Mouse (Mus musculus): Measurements from ENCODE around the gene Usp4. TPM values are rescaled to one million over a fixed set of nuclear protein-coding genes. Genes with fewer than 3 reads are reported as not detected.

Usp4 gene
- polyA plus RNA-seq, 1 experiment from 2014 or later = 163 TPM

DNA sequence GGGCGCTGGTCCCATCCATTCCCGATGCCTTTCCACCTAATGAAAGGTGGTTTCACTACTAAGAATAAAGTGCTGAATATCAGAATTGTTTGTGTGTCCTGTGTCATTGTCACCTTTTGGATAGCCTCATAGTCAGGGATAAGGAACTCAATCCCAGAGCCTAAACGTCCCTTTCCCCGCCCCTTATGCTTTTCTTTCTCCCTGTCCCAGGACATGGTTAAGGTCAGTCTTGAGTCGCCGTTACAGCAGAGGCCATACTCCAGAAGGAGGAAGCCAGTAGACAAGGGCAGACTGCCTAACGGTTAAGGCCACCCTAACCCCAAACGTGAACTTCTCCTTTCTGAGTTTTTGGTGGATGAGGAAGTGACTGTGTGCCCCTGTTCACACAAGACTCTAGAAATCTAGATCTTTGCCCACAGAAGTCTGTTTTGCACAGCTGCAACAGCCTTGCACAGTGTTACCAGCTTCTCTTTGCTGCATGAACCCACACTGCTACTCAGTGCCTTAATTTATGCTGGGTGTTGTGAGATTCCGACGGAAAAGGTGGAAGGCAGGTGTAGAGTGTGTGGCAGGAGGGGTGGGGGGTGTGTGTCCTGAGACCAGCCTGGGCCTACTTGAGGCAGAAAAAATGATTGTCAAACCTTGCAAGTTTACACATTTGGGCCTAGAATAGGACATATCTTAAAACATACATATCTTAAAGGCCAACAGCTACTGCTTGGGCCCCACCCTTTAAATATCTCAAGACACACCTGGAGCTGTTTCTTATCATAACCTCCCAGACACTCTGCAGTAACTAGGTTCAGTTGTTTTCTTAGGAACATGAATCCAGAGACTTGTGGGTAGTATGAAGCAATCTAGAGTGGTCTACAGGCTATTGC lies 7.2 kb upstream of the Usp4 start:
- peak overlapping the region; percentile 83 for H3K9ac ChIP-seq (replicated peaks; ENCODE audit: low read depth, low read length)
- peak overlapping the region; percentile 63 for H3K4me3 ChIP-seq (replicated peaks; ENCODE audit: low read length)
- H3K27me3 ChIP-seq (replicated peaks; ENCODE audit: control insufficient read depth, insufficient read depth, low read length) = no peaks in the 10 kb centered on the region
- no peak for ATAC-seq
- H3K36me3 ChIP-seq (ENCODE audit: control insufficient read depth, insufficient read depth) = peaks cover 2% of the 10 kb centered on the region; the same call in 1 of the 2 replicates
- WGBS = 64% methylated on average over 10 of the region's 10 CpGs
- no peaks in the 10 kb centered on the region for H3K9me3 ChIP-seq (ENCODE audit: control insufficient read depth, low read length)
- H3K27ac ChIP-seq (ENCODE audit: low read length) = no peak overlapping the region
- H3K4me1 ChIP-seq (replicated peaks; ENCODE audit: control insufficient read depth, insufficient read depth, low read length) = peaks cover 16% of the 10 kb centered on the region
- peak overlapping the region; percentile 73 for H3K4me2 ChIP-seq (ENCODE audit: low read length)

DNA sequence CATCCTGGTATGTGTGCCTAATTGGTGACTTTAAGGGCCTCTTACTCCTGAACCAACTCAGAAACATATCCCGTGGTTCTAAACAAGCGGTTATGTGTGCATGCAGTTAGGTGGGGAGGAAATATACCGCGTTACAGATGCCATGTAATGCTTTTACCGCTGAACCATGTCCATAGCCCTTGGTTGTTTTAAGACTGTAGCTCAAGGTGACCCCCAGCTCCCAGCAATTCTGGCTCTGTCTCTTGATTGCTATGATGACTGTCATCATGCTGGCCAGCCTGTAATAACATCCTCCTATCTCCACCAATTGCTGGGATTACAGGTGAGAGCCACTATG lies 6.5 kb upstream of the Usp4 start:
- no peak overlapping the region for H3K4me2 ChIP-seq (ENCODE audit: low read length)
- H3K4me1 ChIP-seq (replicated peaks; ENCODE audit: control insufficient read depth, insufficient read depth, low read length) = peaks cover 19% of the 10 kb centered on the region
- H3K9ac ChIP-seq (replicated peaks; ENCODE audit: low read depth, low read length) = no peak overlapping the region
- no peaks in the 10 kb centered on the region for H3K36me3 ChIP-seq (ENCODE audit: control insufficient read depth, insufficient read depth)
- H3K27ac ChIP-seq (ENCODE audit: low read length) = no peak overlapping the region
- no peak overlapping the region for H3K4me3 ChIP-seq (replicated peaks; ENCODE audit: low read length)
- ATAC-seq = no peak
- H3K27me3 ChIP-seq (replicated peaks; ENCODE audit: control insufficient read depth, insufficient read depth, low read length) = no peaks in the 10 kb centered on the region
- no peaks in the 10 kb centered on the region for H3K9me3 ChIP-seq (ENCODE audit: control insufficient read depth, low read length)
- WGBS = 90% methylated on average over 5 of the region's 5 CpGs

DNA sequence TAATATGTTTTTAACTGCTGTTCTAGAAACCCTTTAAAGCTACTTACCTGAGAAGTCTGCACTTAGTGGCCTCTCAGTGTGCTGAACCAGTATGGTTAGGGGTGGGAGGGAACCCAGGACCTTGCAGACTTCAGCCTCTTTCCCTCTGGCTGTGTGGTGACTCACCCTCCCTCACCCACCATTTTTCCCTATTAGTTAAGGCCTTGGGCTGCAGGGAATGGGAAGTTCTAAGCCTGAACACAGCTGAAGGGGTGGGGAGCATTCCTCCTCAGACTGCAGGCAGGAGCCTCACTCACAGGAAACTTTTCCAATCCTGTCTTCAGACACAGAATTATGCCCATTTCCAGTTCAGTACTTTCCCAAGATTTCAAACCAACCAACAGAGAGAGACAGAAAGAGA lies 5.9 kb upstream of the Usp4 start:
- Histone ChIP-seq H3K27ac (ENCODE audit: low read length) (no peak overlapping the region), H3K4me1 (replicated peaks; ENCODE audit: control insufficient read depth, insufficient read depth, low read length) (peaks cover 23% of the 10 kb centered on the region), H3K9ac (replicated peaks; ENCODE audit: low read depth, low read length) (no peak overlapping the region), H3K9me3 (ENCODE audit: control insufficient read depth, low read length) (no peaks in the 10 kb centered on the region), H3K4me3 (replicated peaks; ENCODE audit: low read length) (no peak overlapping the region), H3K4me2 (ENCODE audit: low read length) (no peak overlapping the region), H3K36me3 (ENCODE audit: control insufficient read depth, insufficient read depth) (no peaks in the 10 kb centered on the region), H3K27me3 (replicated peaks; ENCODE audit: control insufficient read depth, insufficient read depth, low read length) (no peaks in the 10 kb centered on the region)
- no peak for ATAC-seq

DNA sequence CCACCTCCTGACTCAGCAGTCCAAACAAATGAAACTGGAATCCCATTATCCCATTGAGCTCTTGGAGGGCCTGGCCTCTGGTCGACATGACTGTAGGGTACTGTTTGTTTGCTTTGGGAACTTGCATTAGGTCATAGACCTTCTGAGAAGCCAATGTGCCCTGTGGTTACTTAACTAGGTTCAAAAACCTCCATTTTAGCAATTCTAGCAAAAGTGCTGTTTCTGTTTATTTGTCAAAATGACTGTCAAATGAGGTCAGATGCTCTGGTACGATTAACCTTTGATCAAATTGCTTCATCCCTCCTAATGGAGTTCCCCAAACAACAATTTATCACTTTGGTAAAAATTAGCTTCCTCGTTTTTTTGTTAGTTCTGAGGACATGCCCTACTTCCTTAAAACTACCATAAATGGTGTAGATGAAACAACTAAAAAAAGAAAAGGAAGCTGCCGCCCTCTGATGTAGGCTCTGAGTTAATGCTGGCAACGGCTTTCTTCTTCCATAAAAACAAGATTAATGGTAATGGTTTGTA lies 5.3 kb upstream of the Usp4 start:
- H3K36me3 ChIP-seq (ENCODE audit: control insufficient read depth, insufficient read depth) = no peaks in the 10 kb centered on the region
- 58% methylated on average over 5 of the region's 5 CpGs for WGBS
- no peak overlapping the region for H3K9ac ChIP-seq (replicated peaks; ENCODE audit: low read depth, low read length)
- H3K4me3 ChIP-seq (replicated peaks; ENCODE audit: low read length) = no peak overlapping the region
- peaks cover 25% of the 10 kb centered on the region for H3K4me1 ChIP-seq (replicated peaks; ENCODE audit: control insufficient read depth, insufficient read depth, low read length)
- no peak overlapping the region for H3K4me2 ChIP-seq (ENCODE audit: low read length)
- H3K27me3 ChIP-seq (replicated peaks; ENCODE audit: control insufficient read depth, insufficient read depth, low read length) = no peaks in the 10 kb centered on the region
- no peaks in the 10 kb centered on the region for H3K9me3 ChIP-seq (ENCODE audit: control insufficient read depth, low read length)
- no peak for ATAC-seq
- H3K27ac ChIP-seq (ENCODE audit: low read length) = no peak overlapping the region

DNA sequence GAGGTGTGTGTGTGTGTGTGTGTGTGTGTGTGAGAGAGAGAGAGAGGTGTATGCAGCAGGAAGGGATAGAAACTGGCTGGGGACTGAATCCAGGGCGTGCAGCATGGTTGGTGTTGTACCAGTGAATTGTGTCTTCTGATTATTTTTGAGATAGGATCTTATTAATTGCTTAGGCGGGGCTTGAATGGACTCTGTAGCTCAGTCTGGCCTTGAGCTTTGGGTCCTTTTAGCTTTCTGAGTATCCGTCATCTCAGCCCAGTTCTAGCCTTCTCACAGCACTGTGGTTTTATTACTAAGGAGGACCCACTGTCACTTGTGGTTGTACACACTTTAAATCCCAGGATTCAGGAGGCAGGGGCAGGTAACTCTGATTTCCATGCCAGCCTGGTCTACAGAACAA lies 4.3 kb upstream of the Usp4 start:
- WGBS = 86% methylated on average over 3 of the region's 3 CpGs
- Histone ChIP-seq H3K4me3 (replicated peaks; ENCODE audit: low read length) (no peak overlapping the region), H3K27me3 (replicated peaks; ENCODE audit: control insufficient read depth, insufficient read depth, low read length) (no peaks in the 10 kb centered on the region), H3K4me1 (replicated peaks; ENCODE audit: control insufficient read depth, insufficient read depth, low read length) (peaks cover 26% of the 10 kb centered on the region), H3K9me3 (ENCODE audit: control insufficient read depth, low read length) (no peaks in the 10 kb centered on the region), H3K36me3 (ENCODE audit: control insufficient read depth, insufficient read depth) (no peaks in the 10 kb centered on the region), H3K9ac (replicated peaks; ENCODE audit: low read depth, low read length) (no peak overlapping the region), H3K27ac (ENCODE audit: low read length) (no peak overlapping the region), H3K4me2 (ENCODE audit: low read length) (no peak overlapping the region)
- ATAC-seq = no peak

DNA sequence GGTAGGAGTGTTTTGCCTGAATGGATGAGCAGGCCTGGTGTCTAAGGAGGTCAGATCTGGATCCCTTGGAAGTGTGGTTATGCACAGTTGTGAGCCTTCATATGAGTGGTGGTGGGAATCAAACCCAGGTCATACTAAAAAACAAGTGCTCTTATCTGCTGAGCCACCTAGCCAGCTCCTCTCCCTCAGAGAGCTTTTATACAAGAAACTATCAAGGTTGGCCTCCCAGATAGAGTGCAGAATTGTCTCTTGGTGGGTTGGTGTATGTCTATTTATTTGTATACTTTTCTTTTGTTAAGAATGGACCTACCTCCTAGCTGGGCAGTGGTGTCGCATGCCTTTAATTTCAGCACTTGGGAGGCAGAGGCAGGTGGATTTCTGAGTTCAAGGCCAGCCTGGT lies 3.8 kb upstream of the Usp4 start:
- Histone ChIP-seq H3K27ac (ENCODE audit: low read length) (no peak overlapping the region), H3K4me2 (ENCODE audit: low read length) (no peak overlapping the region), H3K4me1 (replicated peaks; ENCODE audit: control insufficient read depth, insufficient read depth, low read length) (peaks cover 26% of the 10 kb centered on the region), H3K36me3 (ENCODE audit: control insufficient read depth, insufficient read depth) (no peaks in the 10 kb centered on the region), H3K27me3 (replicated peaks; ENCODE audit: control insufficient read depth, insufficient read depth, low read length) (no peaks in the 10 kb centered on the region), H3K9ac (replicated peaks; ENCODE audit: low read depth, low read length) (no peak overlapping the region), H3K4me3 (replicated peaks; ENCODE audit: low read length) (no peak overlapping the region), H3K9me3 (ENCODE audit: control insufficient read depth, low read length) (no peaks in the 10 kb centered on the region)
- 95% methylated on average over 1 of the region's 1 CpGs for WGBS
- ATAC-seq = no peak

DNA sequence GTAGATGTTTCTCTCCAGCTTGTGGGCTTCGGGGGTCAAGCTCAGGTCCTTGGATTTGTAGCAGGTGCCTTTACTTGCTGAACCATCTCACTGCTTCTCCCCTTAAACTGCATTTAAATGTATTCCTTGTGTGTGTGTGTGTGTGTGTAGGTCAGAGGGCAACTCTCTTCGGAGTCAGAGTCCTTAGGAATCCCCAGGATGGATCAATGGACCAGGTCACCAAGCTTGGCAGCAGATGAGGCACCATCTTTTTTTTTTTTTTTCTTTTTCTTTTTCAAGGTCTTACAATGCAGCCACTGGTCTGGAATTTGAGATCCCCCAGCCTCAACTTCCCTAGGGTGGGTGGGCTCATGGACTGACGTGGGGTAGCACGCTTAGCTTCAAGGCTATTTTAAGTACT lies 3.2 kb upstream of the Usp4 start:
- no peak overlapping the region for H3K27ac ChIP-seq (ENCODE audit: low read length)
- no peak overlapping the region for H3K9ac ChIP-seq (replicated peaks; ENCODE audit: low read depth, low read length)
- 87% methylated on average over 4 of the region's 4 CpGs for WGBS
- H3K27me3 ChIP-seq (replicated peaks; ENCODE audit: control insufficient read depth, insufficient read depth, low read length) = no peaks in the 10 kb centered on the region
- no peak for ATAC-seq
- H3K36me3 ChIP-seq (ENCODE audit: control insufficient read depth, insufficient read depth) = no peaks in the 10 kb centered on the region
- no peak overlapping the region for H3K4me3 ChIP-seq (replicated peaks; ENCODE audit: low read length)
- H3K4me1 ChIP-seq (replicated peaks; ENCODE audit: control insufficient read depth, insufficient read depth, low read length) = peaks cover 31% of the 10 kb centered on the region
- no peaks in the 10 kb centered on the region for H3K9me3 ChIP-seq (ENCODE audit: control insufficient read depth, low read length)
- H3K4me2 ChIP-seq (ENCODE audit: low read length) = no peak overlapping the region

DNA sequence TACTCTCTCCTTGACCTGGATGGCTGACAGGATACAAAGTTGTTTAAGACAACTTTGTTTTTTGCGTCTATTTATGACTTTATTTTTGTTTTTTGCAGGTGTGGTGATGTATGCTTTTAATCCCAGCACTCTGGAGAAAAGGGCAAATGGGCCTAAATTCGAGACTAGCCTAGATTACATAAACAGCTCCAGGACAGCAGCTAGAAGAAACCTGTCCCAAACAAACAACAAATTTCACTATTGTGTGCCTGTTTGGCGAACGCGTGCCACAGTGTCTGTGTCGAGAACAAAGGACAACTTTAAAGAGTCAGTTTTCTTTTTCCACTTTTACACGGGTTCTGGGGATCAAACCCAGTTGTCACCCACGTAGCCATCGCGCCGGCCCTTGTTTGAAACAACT lies 629 bp upstream of the Usp4 start:
- no peaks in the 10 kb centered on the region for H3K9me3 ChIP-seq (ENCODE audit: control insufficient read depth, low read length)
- peaks cover 22% of the 10 kb centered on the region for H3K4me1 ChIP-seq (replicated peaks; ENCODE audit: control insufficient read depth, insufficient read depth, low read length)
- H3K4me3 ChIP-seq (replicated peaks; ENCODE audit: low read length) = peak overlapping the region; percentile 76
- H3K27me3 ChIP-seq (replicated peaks; ENCODE audit: control insufficient read depth, insufficient read depth, low read length) = no peaks in the 10 kb centered on the region
- H3K36me3 ChIP-seq (ENCODE audit: control insufficient read depth, insufficient read depth) = peaks cover 14% of the 10 kb centered on the region
- H3K27ac ChIP-seq (ENCODE audit: low read length) = peak overlapping the region; percentile 89
- WGBS = 4% methylated on average over 11 of the region's 11 CpGs
- H3K4me2 ChIP-seq (ENCODE audit: low read length) = peak overlapping the region; percentile 69
- no peak; the same call in 1 of the 2 replicates for ATAC-seq
- H3K9ac ChIP-seq (replicated peaks; ENCODE audit: low read depth, low read length) = peak overlapping the region; percentile 83

DNA sequence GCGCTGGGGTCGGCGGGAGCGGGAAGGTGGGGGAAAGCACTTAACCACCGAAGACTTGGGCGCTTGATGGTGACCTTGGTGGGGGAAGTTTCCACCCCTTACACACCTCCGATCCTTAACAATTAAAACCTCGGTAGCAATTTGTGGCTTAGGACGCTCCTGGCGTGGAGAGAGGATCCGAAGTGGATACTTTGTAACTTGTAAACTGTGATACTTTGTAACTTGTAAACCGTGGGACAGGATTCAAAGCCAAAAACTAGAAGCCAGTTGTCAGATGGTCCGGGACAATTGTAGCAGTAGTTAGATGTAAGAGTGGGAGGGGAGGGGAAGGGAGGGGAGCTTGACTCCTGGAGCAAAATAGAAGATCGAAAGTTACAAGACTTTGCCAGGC lies 632 bp downstream of the Usp4 start:
- ATAC-seq = no peak
- Histone ChIP-seq H3K4me3 (replicated peaks; ENCODE audit: low read length) (peak overlapping the region; percentile 76), H3K27me3 (replicated peaks; ENCODE audit: control insufficient read depth, insufficient read depth, low read length) (no peaks in the 10 kb centered on the region), H3K36me3 (ENCODE audit: control insufficient read depth, insufficient read depth) (peaks cover 22% of the 10 kb centered on the region), H3K9me3 (ENCODE audit: control insufficient read depth, low read length) (no peaks in the 10 kb centered on the region), H3K4me2 (ENCODE audit: low read length) (peak overlapping the region; percentile 71), H3K9ac (replicated peaks; ENCODE audit: low read depth, low read length) (peak overlapping the region; percentile 83), H3K27ac (ENCODE audit: low read length) (no peak overlapping the region; the same call in 1 of the 2 replicates), H3K4me1 (replicated peaks; ENCODE audit: control insufficient read depth, insufficient read depth, low read length) (peaks cover 22% of the 10 kb centered on the region)
- WGBS = 6% methylated on average over 14 of the region's 14 CpGs

All from forebrain, embryonic 16.5 days (tissue).